Mouse (Mus musculus): ENCODE data around the gene Gtf2ird1. TPM values are rescaled to one million over a fixed set of nuclear protein-coding genes. Genes with fewer than 3 reads are reported as not detected.

Gtf2ird1 gene
- polyA plus RNA-seq, 1 experiment from 2014 or later: 85.9 TPM

DNA sequence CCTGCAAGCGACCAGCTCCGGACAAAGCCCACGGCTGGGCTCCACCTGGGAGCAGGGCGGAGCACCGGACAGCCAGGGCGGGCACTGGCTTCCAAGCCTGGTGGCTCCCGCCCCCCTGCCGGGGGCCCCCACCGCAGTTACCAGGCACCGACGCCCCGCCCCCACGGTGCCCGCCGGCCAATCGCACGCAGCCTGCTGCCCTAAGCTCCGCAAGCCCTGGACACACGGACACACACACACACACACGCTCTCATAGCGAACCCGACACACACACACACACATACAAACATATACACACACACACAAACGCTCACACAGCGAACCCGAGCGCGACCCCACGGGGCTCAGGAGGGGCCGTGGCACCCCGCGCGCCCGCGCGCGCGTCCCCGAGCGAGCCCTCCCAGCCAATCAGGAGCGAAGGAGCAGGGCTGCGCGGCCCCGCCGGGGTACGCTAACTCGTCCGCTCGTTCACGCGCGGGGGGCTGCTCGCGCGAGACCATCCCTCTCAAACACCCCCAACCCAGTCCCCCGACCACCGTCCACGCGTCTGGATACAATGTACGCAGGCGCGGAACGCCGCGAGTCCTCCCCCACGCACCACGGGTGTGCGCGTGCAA is 143.0 kb downstream of the Gtf2ird1 start:
- H3K27me3 ChIP-seq (replicated peaks; ENCODE audit: control insufficient read depth, insufficient read depth, low read length): no peaks in the 10 kb centered on the region
- peak overlapping the region; percentile 100 for H3K27ac ChIP-seq (ENCODE audit: low read depth)
- WGBS: under 1% methylated on average over 68 of the region's 68 CpGs
- peak overlapping the region; percentile 74 for H3K4me2 ChIP-seq (ENCODE audit: low read length)
- 0 out of 2 replicates have a peak, but pooled peaks cover 3% of the 10 kb centered on the region for H3K9me3 ChIP-seq (ENCODE audit: control insufficient read depth, low read length)
- peak; percentile 97 for DNase-seq (ENCODE audit: low spot score)
- H3K4me1 ChIP-seq (replicated peaks; ENCODE audit: control insufficient read depth, insufficient read depth, low read length): peaks cover 20% of the 10 kb centered on the region
- peak overlapping the region; percentile 100 for H3K9ac ChIP-seq (ENCODE audit: low read length)
- H3K4me3 ChIP-seq (ENCODE audit: low read depth, low read length): peak overlapping the region; percentile 98
- ATAC-seq (replicated peaks; ENCODE audit: low FRiP score, low TSS enrichment, low read depth): peak; percentile 81
- peaks cover 24% of the 10 kb centered on the region for H3K36me3 ChIP-seq (ENCODE audit: control insufficient read depth, insufficient read depth, low read length)

DNA sequence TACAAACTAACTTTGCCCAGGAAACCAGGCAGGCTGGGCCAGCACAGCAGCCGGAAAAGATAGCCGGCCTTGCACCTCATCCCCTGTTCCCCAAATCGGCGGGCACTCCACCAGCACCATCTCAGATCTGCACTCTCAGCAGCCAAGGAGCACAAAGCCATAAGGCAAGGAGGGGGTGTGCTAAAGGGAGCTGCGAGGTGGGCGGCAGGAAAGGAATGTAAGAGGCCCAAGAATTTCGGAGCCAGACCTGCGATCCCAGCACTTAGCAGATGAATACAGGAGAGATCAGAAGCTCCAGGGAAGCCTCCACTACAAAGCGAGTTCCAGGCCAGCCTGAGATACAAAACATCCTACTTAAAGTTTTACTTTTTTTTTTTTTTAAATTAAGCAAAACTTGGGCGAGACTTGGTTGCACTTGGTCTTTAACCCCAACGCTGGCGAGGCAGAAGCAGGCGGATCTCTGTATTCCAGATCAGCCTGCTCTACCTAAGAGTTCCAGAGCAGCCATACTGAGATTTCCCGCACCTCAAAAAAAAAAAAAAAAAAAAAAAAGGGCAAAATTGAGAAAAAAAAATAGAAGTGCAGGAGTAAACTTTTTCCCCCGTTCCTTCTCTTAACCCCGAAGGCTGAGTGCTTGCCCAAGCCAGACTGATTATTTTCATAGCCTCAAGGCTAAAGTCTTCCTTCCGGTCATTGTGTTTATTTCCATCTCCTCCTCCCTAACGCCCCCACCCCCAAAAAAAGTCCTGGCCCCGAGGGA is 143.6 kb downstream of the Gtf2ird1 start:
- peak; percentile 70 for DNase-seq (ENCODE audit: low spot score)

DNA sequence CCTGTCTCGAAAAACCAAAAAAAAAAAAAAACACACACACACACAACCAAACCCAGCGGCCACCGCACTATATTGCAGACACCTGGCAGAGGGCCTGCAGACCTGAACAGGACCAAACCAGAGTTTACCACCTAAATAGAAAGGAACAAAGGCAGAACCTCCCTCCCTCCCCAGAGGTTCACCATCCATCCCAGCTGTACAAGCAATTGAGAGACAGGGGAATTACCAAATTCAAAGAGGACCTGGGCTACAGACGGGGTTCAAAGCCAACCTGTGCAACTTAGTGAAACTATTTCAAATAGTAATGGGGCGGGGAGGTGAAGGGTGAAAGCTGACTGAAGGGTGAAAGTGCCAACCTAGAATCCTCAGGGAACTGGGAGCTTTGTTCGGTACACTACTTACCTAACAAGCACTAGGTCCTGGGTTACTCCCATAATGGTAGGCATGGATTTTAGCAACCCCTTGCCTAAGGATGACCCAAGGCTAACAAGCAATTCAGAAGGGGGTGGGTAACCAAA is 144.6 kb downstream of the Gtf2ird1 start:
- H3K27me3 ChIP-seq (replicated peaks; ENCODE audit: control insufficient read depth, insufficient read depth, low read length): no peaks in the 10 kb centered on the region
- 0 out of 2 replicates have a peak overlapping the region, but pooled peaks have one; percentile 100 for H3K27ac ChIP-seq (ENCODE audit: low read depth)
- DNase-seq (ENCODE audit: low spot score) (no peak), ATAC-seq (replicated peaks; ENCODE audit: low FRiP score, low TSS enrichment, low read depth) (no peak)
- H3K4me1 ChIP-seq (replicated peaks; ENCODE audit: control insufficient read depth, insufficient read depth, low read length): peaks cover 18% of the 10 kb centered on the region
- peak overlapping the region; percentile 74 for H3K4me2 ChIP-seq (ENCODE audit: low read length)
- H3K4me3 ChIP-seq (ENCODE audit: low read depth, low read length): peak overlapping the region; percentile 98
- peaks cover 29% of the 10 kb centered on the region for H3K36me3 ChIP-seq (ENCODE audit: control insufficient read depth, insufficient read depth, low read length)
- WGBS: 74% methylated on average over 6 of the region's 6 CpGs
- H3K9me3 ChIP-seq (ENCODE audit: control insufficient read depth, low read length): 0 out of 2 replicates have a peak, but pooled peaks cover 3% of the 10 kb centered on the region
- peak overlapping the region; percentile 100 for H3K9ac ChIP-seq (ENCODE audit: low read length)

More for the DNA sequence above, 143.6 kb downstream of the Gtf2ird1 start:
- H3K4me3 ChIP-seq (ENCODE audit: low read depth, low read length): peak overlapping the region; percentile 98
- peak overlapping the region; percentile 100 for H3K27ac ChIP-seq (ENCODE audit: low read depth)
- H3K36me3 ChIP-seq (ENCODE audit: control insufficient read depth, insufficient read depth, low read length): peaks cover 28% of the 10 kb centered on the region
- H3K4me1 ChIP-seq (replicated peaks; ENCODE audit: control insufficient read depth, insufficient read depth, low read length): peaks cover 20% of the 10 kb centered on the region
- peak overlapping the region; percentile 74 for H3K4me2 ChIP-seq (ENCODE audit: low read length)
- WGBS: 4% methylated on average over 19 of the region's 19 CpGs
- H3K27me3 ChIP-seq (replicated peaks; ENCODE audit: control insufficient read depth, insufficient read depth, low read length): no peaks in the 10 kb centered on the region
- ATAC-seq (replicated peaks; ENCODE audit: low FRiP score, low TSS enrichment, low read depth): no peak
- H3K9me3 ChIP-seq (ENCODE audit: control insufficient read depth, low read length): 0 out of 2 replicates have a peak, but pooled peaks cover 3% of the 10 kb centered on the region
- H3K9ac ChIP-seq (ENCODE audit: low read length): peak overlapping the region; percentile 100

DNA sequence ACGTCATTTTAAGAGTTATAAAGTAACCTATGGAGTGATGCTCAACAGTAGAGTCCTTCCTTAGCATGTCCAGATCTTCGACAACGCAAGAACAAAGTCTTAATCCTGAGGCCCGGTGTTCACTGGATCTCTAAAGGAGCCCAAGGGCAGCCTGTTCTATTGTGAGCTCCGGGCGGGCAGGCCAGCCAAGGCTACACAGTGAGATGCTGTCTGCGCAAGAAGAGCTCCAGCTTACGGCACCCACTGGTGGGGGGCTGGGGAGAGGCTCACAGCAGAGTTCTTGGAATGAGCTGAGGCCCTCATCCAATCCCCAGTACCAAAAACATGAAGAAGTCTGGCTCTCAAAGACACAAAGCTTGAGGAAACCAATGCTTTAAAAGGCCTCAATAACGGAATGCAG is 146.3 kb downstream of the Gtf2ird1 start:
- Histone ChIP-seq H3K36me3 (ENCODE audit: control insufficient read depth, insufficient read depth, low read length) (peaks cover 42% of the 10 kb centered on the region), H3K4me3 (ENCODE audit: low read depth, low read length) (no peak overlapping the region), H3K9me3 (ENCODE audit: control insufficient read depth, low read length) (0 out of 2 replicates have a peak, but pooled peaks cover 3% of the 10 kb centered on the region), H3K4me2 (ENCODE audit: low read length) (no peak overlapping the region), H3K27ac (ENCODE audit: low read depth) (no peak overlapping the region), H3K9ac (ENCODE audit: low read length) (no peak overlapping the region), H3K4me1 (replicated peaks; ENCODE audit: control insufficient read depth, insufficient read depth, low read length) (peaks cover 6% of the 10 kb centered on the region; the same call in 1 of the 2 replicates), H3K27me3 (replicated peaks; ENCODE audit: control insufficient read depth, insufficient read depth, low read length) (no peaks in the 10 kb centered on the region)
- DNase-seq (ENCODE audit: low spot score) (no peak), ATAC-seq (replicated peaks; ENCODE audit: low FRiP score, low TSS enrichment, low read depth) (no peak)
- WGBS: 94% methylated on average over 9 of the region's 9 CpGs

DNA sequence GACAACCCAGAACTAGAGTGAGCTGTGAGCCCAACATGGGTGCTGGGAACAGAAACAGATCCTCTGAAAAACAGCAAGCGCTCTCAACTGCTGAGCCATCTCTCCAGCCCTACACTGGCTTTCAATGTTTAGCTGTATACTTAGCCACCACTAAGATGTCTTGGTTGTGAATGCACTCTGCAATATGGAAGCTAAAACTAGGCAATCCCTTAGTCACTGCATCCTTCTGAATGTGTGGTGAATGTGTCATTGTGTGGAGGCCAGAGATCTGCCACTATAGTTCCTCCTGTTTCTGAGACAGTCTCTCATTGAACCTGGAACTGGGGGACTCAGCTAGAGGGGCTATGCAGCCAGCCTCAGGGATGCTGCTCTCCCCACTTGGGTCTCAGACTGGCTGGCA is 147.2 kb downstream of the Gtf2ird1 start:
- Histone ChIP-seq H3K27ac (ENCODE audit: low read depth) (no peak overlapping the region), H3K4me1 (replicated peaks; ENCODE audit: control insufficient read depth, insufficient read depth, low read length) (peaks cover 6% of the 10 kb centered on the region; the same call in 1 of the 2 replicates), H3K9ac (ENCODE audit: low read length) (no peak overlapping the region), H3K9me3 (ENCODE audit: control insufficient read depth, low read length) (0 out of 2 replicates have a peak, but pooled peaks cover 3% of the 10 kb centered on the region), H3K27me3 (replicated peaks; ENCODE audit: control insufficient read depth, insufficient read depth, low read length) (no peaks in the 10 kb centered on the region), H3K36me3 (ENCODE audit: control insufficient read depth, insufficient read depth, low read length) (peaks cover 51% of the 10 kb centered on the region), H3K4me2 (ENCODE audit: low read length) (no peak overlapping the region), H3K4me3 (ENCODE audit: low read depth, low read length) (no peak overlapping the region)
- WGBS: 94% methylated on average over 1 of the region's 1 CpGs
- DNase-seq (ENCODE audit: low spot score) (no peak), ATAC-seq (replicated peaks; ENCODE audit: low FRiP score, low TSS enrichment, low read depth) (no peak)

Small RNA genes lying within 50 kb of the gene (microRNA-seq; reads per million reads assigned to microRNA genes)
- gene Gm26340 (not detected), gene Mir3965 (not detected)

Other genes with a start within 250 kb of the Gtf2ird1 start
- 3.4 and 4.1 TPM in 2 replicates for gene Ncf1, start 227.1 kb downstream of the Gtf2ird1 start, polyA plus RNA-seq (2014; fragmentation: Nextera tagmentation; extraction: Ambion mirVana)
- 145 and 157 TPM in 2 replicates for gene Gtf2i, start 142.0 kb downstream of the Gtf2ird1 start, polyA plus RNA-seq (2014; fragmentation: Nextera tagmentation; extraction: Ambion mirVana)
- 4.7 and 4.8 TPM in 2 replicates for gene Clip2, start 95.7 kb upstream of the Gtf2ird1 start, polyA plus RNA-seq (2014; fragmentation: Nextera tagmentation; extraction: Ambion mirVana)
- gene Syna, start 103.5 kb upstream of the Gtf2ird1 start, polyA plus RNA-seq (2014; fragmentation: Nextera tagmentation; extraction: Ambion mirVana): 0.08 TPM in 1 of 2 replicates, not detected in the other
- 298 and 318 TPM in 2 replicates for gene Rfc2, start 124.7 kb upstream of the Gtf2ird1 start, polyA plus RNA-seq (2014; fragmentation: Nextera tagmentation; extraction: Ambion mirVana)
- gene Lat2, start 158.3 kb upstream of the Gtf2ird1 start, polyA plus RNA-seq (2014; fragmentation: Nextera tagmentation; extraction: Ambion mirVana): 1.9 and 2.3 TPM in 2 replicates
- 437 and 474 TPM in 2 replicates for gene Eif4h, start 182.8 kb upstream of the Gtf2ird1 start, polyA plus RNA-seq (2014; fragmentation: Nextera tagmentation; extraction: Ambion mirVana)
- 4.7 and 5.3 TPM in 2 replicates for gene Limk1, start 231.9 kb upstream of the Gtf2ird1 start, polyA plus RNA-seq (2014; fragmentation: Nextera tagmentation; extraction: Ambion mirVana)